Mouse (Mus musculus): ENCODE measurements around the gene Glp2r. TPM values are rescaled to one million over a fixed set of nuclear protein-coding genes. Genes with fewer than 3 reads are reported as not detected.

Glp2r gene
- total RNA-seq, 1 experiment from 2014 or later = not detected

- ATAC-seq (replicated peaks in 1 of 2; ENCODE audit: insufficient read depth in 1 of 2, low FRiP score in 2 of 2, low TSS enrichment in 1 of 2, low read depth in 1 of 2, poor library complexity in 2 of 2, severe bottlenecking in 2 of 2) = peak; percentile 8 to 23; a peak in 1 of 4 replicates
Observed at GRCm38 (mm10) chr11:67652194-67652892, 118.6 kb downstream of the Glp2r start.

DNA sequence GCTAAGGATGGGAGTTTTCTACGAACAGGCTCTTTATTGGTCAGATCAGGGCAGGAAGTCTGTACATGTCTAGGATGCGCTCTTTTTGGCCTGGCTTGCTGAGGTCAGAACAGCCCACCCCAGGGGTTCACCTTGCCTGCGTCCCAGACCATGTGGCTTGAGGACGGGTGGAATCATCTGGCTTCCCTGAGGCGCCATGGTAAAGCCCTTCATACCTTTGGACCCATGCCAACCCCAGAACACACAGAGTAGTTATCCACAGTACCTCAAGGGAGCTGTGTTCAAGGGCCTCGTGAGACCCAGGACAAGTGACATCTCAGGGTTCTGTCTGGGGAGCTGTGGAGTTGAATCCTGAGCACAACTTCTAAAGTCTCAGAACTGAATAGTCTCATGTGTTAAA lies 119.2 kb downstream of the Glp2r start:
- no peak for ATAC-seq (replicated peaks in 1 of 2; ENCODE audit: insufficient read depth in 1 of 2, low FRiP score in 2 of 2, low TSS enrichment in 1 of 2, low read depth in 1 of 2, poor library complexity in 2 of 2, severe bottlenecking in 2 of 2)

- ATAC-seq (replicated peaks in 1 of 2; ENCODE audit: insufficient read depth in 1 of 2, low FRiP score in 2 of 2, low TSS enrichment in 1 of 2, low read depth in 1 of 2, poor library complexity in 2 of 2, severe bottlenecking in 2 of 2) = no peak
Observed at GRCm38 (mm10) chr11:67649971-67650707, 120.8 kb downstream of the Glp2r start.

DNA sequence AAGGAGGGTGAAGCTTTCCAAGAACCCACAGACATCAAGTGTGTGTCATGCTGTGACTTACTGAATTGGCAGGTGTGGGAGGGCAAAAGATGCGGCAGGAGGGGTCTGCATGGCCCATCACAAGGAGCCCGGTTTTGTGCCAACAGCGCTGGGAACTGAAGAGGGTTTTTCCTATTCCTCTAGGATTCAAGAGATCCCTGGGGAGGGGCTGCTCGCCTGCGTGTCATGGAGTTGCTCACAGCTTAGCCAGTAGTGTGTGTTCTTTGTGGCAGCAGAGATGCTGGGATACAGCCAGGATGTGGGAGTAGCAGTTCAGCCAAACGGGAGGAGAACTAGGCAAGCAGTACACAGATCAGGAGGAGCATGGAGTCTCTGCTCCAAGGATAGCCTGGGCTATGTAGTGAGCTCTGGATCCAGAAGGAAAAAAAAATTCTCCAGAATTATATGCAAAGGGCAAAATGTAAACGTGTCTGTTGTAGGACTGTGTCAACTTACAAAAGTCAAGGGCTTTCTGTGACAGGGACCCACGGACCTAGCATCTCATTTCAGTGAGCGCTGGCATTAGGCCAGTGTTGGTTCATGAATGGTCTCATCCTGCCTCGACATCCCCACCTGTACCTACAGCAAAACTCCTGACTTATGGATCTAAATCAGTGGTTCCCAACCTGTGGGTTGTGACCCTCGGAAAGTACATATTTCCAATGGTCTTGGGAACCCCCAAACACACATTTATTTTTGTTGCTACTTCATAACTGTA lies 122.1 kb downstream of the Glp2r start:
- ATAC-seq (replicated peaks in 1 of 2; ENCODE audit: insufficient read depth in 1 of 2, low FRiP score in 2 of 2, low TSS enrichment in 1 of 2, low read depth in 1 of 2, poor library complexity in 2 of 2, severe bottlenecking in 2 of 2) = no peak

GRCm38 (mm10) chr11:67647745-67648144 lies 123.2 kb downstream of the Glp2r start:
- peak; percentile 57 to 73; a peak in 2 of 4 replicates for ATAC-seq (replicated peaks in 1 of 2; ENCODE audit: insufficient read depth in 1 of 2, low FRiP score in 2 of 2, low TSS enrichment in 1 of 2, low read depth in 1 of 2, poor library complexity in 2 of 2, severe bottlenecking in 2 of 2)

- no peak for ATAC-seq (replicated peaks in 1 of 2; ENCODE audit: insufficient read depth in 1 of 2, low FRiP score in 2 of 2, low TSS enrichment in 1 of 2, low read depth in 1 of 2, poor library complexity in 2 of 2, severe bottlenecking in 2 of 2)
Observed at GRCm38 (mm10) chr11:67644632-67645149, 126.3 kb downstream of the Glp2r start.

DNA sequence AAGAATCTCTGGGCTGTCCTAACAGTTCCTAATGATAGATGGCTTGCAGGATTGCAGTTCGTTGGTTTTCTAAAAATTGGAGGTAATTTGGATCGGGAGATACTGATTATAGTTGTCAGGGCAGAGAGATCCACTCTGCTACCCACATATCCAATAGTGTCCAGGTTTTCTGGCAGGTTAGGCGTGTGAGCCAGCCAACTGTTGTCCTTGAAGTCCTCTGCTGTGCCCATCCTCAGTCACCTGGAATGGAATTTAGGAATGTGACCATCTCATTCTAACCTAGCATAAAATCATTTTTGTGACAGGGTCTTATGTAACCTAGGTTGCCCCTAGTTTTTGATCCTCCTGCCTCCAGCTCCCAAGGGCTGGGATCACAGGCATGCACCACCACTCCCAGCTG lies 127.5 kb downstream of the Glp2r start:
- ATAC-seq (replicated peaks in 1 of 2; ENCODE audit: insufficient read depth in 1 of 2, low FRiP score in 2 of 2, low TSS enrichment in 1 of 2, low read depth in 1 of 2, poor library complexity in 2 of 2, severe bottlenecking in 2 of 2) = no peak

DNA sequence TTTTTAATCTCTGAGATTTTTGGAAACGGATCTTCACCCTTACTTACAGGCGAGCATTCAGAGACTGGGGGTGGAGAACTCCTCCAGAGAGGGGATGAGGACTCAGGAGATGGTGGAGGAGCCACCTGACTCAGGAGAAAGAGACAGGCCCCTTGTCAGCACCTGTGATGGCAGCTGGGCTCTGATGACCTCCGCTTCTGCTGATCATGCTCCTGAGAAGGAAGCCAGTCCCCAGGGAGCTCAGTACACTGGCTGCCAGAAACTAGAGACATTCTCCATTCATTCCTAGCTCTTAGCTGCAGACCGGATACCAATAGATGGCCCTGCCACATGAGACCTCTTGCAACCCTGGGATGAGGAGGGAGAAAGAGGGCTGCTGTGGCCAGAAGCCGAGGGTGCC lies 128.1 kb downstream of the Glp2r start:
- no peak for ATAC-seq (replicated peaks in 1 of 2; ENCODE audit: insufficient read depth in 1 of 2, low FRiP score in 2 of 2, low TSS enrichment in 1 of 2, low read depth in 1 of 2, poor library complexity in 2 of 2, severe bottlenecking in 2 of 2)

DNA sequence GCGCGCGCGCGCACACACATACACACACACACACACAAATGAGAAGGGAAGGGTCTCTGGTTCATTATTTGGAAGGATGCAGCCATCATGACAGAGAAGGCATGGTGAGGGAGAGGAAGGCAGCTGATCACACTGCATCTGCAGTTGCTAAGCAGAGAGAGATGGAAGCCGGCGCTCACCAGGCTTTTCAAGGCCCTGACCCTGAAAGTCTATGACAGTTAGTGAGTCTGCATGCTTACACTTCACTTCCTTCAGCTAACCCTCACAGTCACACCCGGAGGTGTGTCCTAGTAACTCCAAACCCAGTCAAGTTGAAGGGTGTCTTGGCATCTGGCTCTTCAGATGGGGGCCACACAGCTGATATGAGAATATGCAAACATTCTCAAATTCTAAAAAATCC lies 128.5 kb downstream of the Glp2r start:
- no peak for ATAC-seq (replicated peaks in 1 of 2; ENCODE audit: insufficient read depth in 1 of 2, low FRiP score in 2 of 2, low TSS enrichment in 1 of 2, low read depth in 1 of 2, poor library complexity in 2 of 2, severe bottlenecking in 2 of 2)

GRCm38 (mm10) chr11:67640299-67640698 lies 130.7 kb downstream of the Glp2r start:
- no peak for ATAC-seq (replicated peaks in 1 of 2; ENCODE audit: insufficient read depth in 1 of 2, low FRiP score in 2 of 2, low TSS enrichment in 1 of 2, low read depth in 1 of 2, poor library complexity in 2 of 2, severe bottlenecking in 2 of 2)

DNA sequence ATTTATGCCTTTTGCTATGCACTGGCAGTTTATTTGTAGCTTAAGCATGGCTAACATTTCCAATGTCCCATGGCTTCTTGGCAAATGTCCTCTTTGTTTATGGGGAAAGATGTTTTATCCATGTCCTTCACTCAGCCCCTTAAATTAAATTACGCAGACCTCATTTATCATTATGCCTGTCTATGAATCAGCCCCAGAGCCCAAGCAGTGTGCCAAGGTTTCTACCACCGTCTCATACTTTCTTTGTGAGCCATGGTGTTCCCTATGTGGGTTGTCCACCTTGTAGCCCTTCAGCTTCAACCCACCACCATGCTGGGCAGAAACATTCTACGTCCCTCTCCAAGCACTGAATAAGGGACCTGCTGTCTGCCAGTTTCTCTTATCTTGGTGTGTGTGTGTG lies 132.6 kb downstream of the Glp2r start:
- no peak for ATAC-seq (replicated peaks in 1 of 2; ENCODE audit: insufficient read depth in 1 of 2, low FRiP score in 2 of 2, low TSS enrichment in 1 of 2, low read depth in 1 of 2, poor library complexity in 2 of 2, severe bottlenecking in 2 of 2)

- ATAC-seq (replicated peaks in 1 of 2; ENCODE audit: insufficient read depth in 1 of 2, low FRiP score in 2 of 2, low TSS enrichment in 1 of 2, low read depth in 1 of 2, poor library complexity in 2 of 2, severe bottlenecking in 2 of 2) = no peak
Observed at GRCm38 (mm10) chr11:67636905-67637586, 133.9 kb downstream of the Glp2r start.

- no peak for ATAC-seq (replicated peaks in 1 of 2; ENCODE audit: insufficient read depth in 1 of 2, low FRiP score in 2 of 2, low TSS enrichment in 1 of 2, low read depth in 1 of 2, poor library complexity in 2 of 2, severe bottlenecking in 2 of 2)
Observed at GRCm38 (mm10) chr11:67636201-67636600, 134.8 kb downstream of the Glp2r start.

- 0 out of 4 replicates have a peak, but pooled peaks have one; percentile 18 to 34 for ATAC-seq (replicated peaks in 1 of 2; ENCODE audit: insufficient read depth in 1 of 2, low FRiP score in 2 of 2, low TSS enrichment in 1 of 2, low read depth in 1 of 2, poor library complexity in 2 of 2, severe bottlenecking in 2 of 2)
Observed at GRCm38 (mm10) chr11:67633620-67634229, 137.2 kb downstream of the Glp2r start.

DNA sequence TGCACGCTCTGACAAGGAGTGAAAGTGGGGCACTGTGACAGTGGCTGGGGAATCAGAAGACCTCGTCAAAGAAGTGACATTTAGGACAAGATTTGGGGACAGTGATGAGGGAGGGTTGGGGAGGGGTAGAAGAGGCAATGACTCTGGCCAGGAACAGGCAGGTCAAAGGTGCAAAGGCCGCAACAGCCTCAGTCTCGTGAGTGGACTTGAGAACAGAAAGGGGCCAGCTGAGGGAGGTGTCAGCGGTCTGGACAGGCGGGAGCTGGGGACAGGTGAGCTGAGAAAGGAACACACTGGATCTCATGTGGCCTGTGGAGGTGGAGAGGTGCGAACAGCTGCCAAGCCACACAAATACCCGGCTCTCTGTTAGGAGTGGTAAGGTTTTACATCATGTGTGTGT lies 138.0 kb downstream of the Glp2r start:
- no peak for ATAC-seq (replicated peaks in 1 of 2; ENCODE audit: insufficient read depth in 1 of 2, low FRiP score in 2 of 2, low TSS enrichment in 1 of 2, low read depth in 1 of 2, poor library complexity in 2 of 2, severe bottlenecking in 2 of 2)

DNA sequence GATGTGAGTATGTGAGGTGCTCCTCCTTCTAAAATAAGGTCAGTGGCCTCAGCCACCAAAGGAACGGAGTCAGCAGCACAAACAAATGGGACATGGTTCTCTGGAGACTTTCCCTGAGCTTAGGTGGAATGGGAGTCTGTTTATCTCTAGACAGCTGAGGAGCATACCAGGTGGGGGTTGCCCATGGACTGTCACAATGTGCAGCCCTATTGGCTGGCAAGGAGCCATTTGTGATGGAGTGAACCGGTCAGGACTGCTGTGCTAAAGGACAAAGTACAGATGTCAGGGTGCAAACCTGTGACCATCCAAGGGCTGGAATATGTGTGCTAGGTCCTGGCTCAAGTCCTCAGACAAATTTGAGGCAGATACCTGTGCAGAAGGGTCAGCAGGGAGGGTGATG lies 142.4 kb downstream of the Glp2r start:
- no peak for ATAC-seq (replicated peaks in 1 of 2; ENCODE audit: insufficient read depth in 1 of 2, low FRiP score in 2 of 2, low TSS enrichment in 1 of 2, low read depth in 1 of 2, poor library complexity in 2 of 2, severe bottlenecking in 2 of 2)

DNA sequence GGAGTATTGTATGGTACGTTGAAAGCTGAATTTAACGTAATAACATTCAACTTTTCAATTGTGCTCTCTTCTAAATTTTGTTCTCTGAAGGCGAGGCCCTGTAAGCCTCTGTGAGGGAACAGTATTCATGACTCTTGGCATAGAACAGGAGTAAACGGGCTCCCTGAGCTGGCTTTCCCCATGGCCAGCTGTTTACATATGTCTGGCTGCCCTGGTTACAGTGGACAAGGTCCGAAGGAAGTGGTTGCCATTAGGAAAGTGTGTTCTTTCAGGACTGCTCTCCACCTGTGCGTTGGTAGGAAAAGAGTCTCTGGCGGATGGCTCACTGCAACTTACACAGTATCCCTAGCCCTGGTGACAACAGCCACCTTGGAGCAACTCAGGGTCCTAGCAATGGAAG lies 143.8 kb downstream of the Glp2r start:
- ATAC-seq (replicated peaks in 1 of 2; ENCODE audit: insufficient read depth in 1 of 2, low FRiP score in 2 of 2, low TSS enrichment in 1 of 2, low read depth in 1 of 2, poor library complexity in 2 of 2, severe bottlenecking in 2 of 2) = no peak
